Comparison of ENCODE assay signal across 14 mouse cellular contexts in the genomic region with DNA sequence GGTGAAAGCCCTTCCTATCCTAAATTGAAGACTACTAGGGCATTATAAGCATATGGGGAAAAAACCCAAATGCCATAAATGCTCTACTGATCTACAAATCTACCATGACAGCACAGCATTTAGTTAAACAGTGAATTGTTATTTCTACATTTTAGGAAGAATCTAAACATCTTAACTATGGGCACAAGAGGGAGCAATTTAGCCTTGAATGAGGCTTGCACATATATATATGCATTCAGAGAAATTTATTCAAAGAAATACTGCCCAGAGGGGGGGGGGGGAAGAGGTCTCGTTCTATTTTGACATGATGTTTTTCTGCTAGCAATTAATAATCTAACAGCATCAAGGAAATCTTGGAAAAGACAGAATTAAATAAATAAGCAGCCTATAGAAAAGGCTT. TPM values are rescaled to one million over a fixed set of nuclear protein-coding genes. Genes with fewer than 3 reads are reported as not detected.
A peak's percentile ranks its signal among the peaks of the same experiment; 100 is the strongest.
DNase-seq lines count a peak whose midpoint lies in the region; ATAC-seq and TF ChIP-seq lines count a peak whose summit lies in the region.
"Had no signal": no experiment of that assay in that cellular context is flagged by ENCODE, and none has a peak within 500 bp of the region (broad histone marks: within the 10 kb centered on the region; RNA-seq: fewer than 3 reads in every experiment).

No protein-coding gene starts in this region.

- CTCF ChIA-PET in Patski (lab: Charles Lee): interaction anchor here (0.8 to 2.4 kb wide), 7 partner anchors 11 to 199 kb away, joined by 3 to 6 read pairs (median 4); no protein-coding TSS in a partner anchor

- POLR2A ChIA-PET in Patski (lab: Charles Lee): interaction anchor here (0.8 kb wide), 1 partner anchor 66 kb away, joined by 4 read pairs; no protein-coding TSS in a partner anchor

- H3K36me3 ChIP-seq in intestine, postnatal 0 days (ENCODE audit: control insufficient read depth, insufficient read depth): peaks cover 56% of the 10 kb centered on the region
- peaks cover 12% of the 10 kb centered on the region for H3K36me3 ChIP-seq in intestine, embryonic 15.5 days

- peak; percentile 62 for TF ChIP-seq CTCF in intestine, postnatal 0 days (IDR thresholded peaks at IDR 0.05; ENCODE audit: low read depth)
- TF ChIP-seq CTCF in Patski (IDR thresholded peaks at IDR 0.05): peak; percentile 8

- H3K4me1 ChIP-seq in intestine, postnatal 0 days (replicated peaks; ENCODE audit: control insufficient read depth, insufficient read depth, low read length): no peaks in the 10 kb centered on the region
- no peaks in the 10 kb centered on the region for H3K4me1 ChIP-seq in intestine, embryonic 15.5 days (replicated peaks)
- H3K4me1 ChIP-seq: limb, embryonic 13.5 days had no signal

- no peak overlapping the region for H3K9ac ChIP-seq in intestine, postnatal 0 days (ENCODE audit: low read depth, low read length)
- H3K9ac ChIP-seq in intestine, embryonic 15.5 days: no peak overlapping the region
- H3K9ac ChIP-seq: limb, embryonic 13.5 days had no signal

- no peak overlapping the region for H3K4me2 ChIP-seq in intestine, postnatal 0 days (replicated peaks; ENCODE audit: low read depth)
- no peak overlapping the region for H3K4me2 ChIP-seq in intestine, embryonic 15.5 days (replicated peaks)
- H3K4me2 ChIP-seq: limb, embryonic 13.5 days had no signal

- no peak overlapping the region for H3K27ac ChIP-seq in intestine, postnatal 0 days (ENCODE audit: low read depth, low read length)
- H3K27ac ChIP-seq in intestine, embryonic 15.5 days: no peak overlapping the region
- H3K27ac ChIP-seq: limb, embryonic 13.5 days had no signal

- peak; percentile 57 for DNase-seq in CD4-positive helper T cell, adult 2 months (ENCODE audit: low read depth, low spot score)
- DNase-seq in Patski (ENCODE audit: low read depth, low spot score): no peak
- DNase-seq in adrenal gland, postnatal 4 days (ENCODE audit: low spot score in 2 of 2): no peak
- DNase-seq in kidney, postnatal 4 days: no peak
- no peak for DNase-seq in spleen, postnatal 4 days (ENCODE audit: low spot score in 2 of 2)
- DNase-seq: adrenal gland, postnatal 25 days; cerebellum, postnatal 25 days; heart, adult 18-20 months; lung, postnatal 36 days; right cerebral cortex, postnatal 14 days had no signal

- WGBS in intestine, postnatal 0 days: 40% methylated on average over 1 of the region's 1 CpGs
- 48% methylated on average over 1 of the region's 1 CpGs for WGBS in intestine, embryonic 15.5 days

- no peaks in the 10 kb centered on the region for H3K9me3 ChIP-seq in intestine, postnatal 0 days (ENCODE audit: control insufficient read depth)
- H3K9me3 ChIP-seq in intestine, embryonic 15.5 days: no peaks in the 10 kb centered on the region
- H3K9me3 ChIP-seq: limb, embryonic 13.5 days had no signal

- H3K27me3 ChIP-seq in intestine, postnatal 0 days (replicated peaks; ENCODE audit: control insufficient read depth, insufficient read depth, low read length): no peaks in the 10 kb centered on the region
- no peaks in the 10 kb centered on the region for H3K27me3 ChIP-seq in intestine, embryonic 15.5 days (replicated peaks)
- H3K27me3 ChIP-seq in Patski: no peaks in the 10 kb centered on the region
- H3K27me3 ChIP-seq: limb, embryonic 13.5 days had no signal

- no peak overlapping the region for H3K4me3 ChIP-seq in intestine, postnatal 0 days (ENCODE audit: low read depth, low read length)
- no peak overlapping the region for H3K4me3 ChIP-seq in intestine, embryonic 15.5 days (replicated peaks)
- H3K4me3 ChIP-seq: limb, embryonic 13.5 days had no signal

- ATAC-seq in intestine, postnatal 0 days: no peak
- ATAC-seq in intestine, embryonic 15.5 days: no peak
- ATAC-seq in Patski: no peak
- ATAC-seq in megakaryocyte, adult 5-6 weeks (ENCODE audit: poor library complexity, severe bottlenecking): 0 out of 2 replicates have a peak, but pooled peaks have one; percentile 33

- in situ Hi-C loops in Patski (cut with MboI; ENCODE audit: low pct_unique_long_range_greater_than_20kb): no loop called here

RNA-seq across cellular contexts. Expression of a gene that starts 10.8 kb away (rescaled TPM):
- 26.5 and 32.4 TPM in 2 replicates for polyA plus RNA-seq in intestine, postnatal 0 days (2015; fragmentation: Nextera tagmentation; extraction: Ambion mirVana)
- 20.6 and 21.3 TPM in 2 replicates for polyA plus RNA-seq in intestine, embryonic 15.5 days (2015; fragmentation: Nextera tagmentation; extraction: Ambion mirVana)
- polyA plus RNA-seq in Patski (2021): 11.2 TPM
- 139 and 147 TPM in 2 replicates for total RNA-seq in megakaryocyte, adult 5-6 weeks (2015)
- 70.8 and 73.6 TPM in 2 replicates for total RNA-seq in megakaryocyte, adult 5-6 weeks (2017)
- 10 to 100 TPM; 14.8 to 16.5 TPM for total RNA-seq in adrenal gland, postnatal 4 days (2021)

RNA-seq across cellular contexts. Expression of a gene that starts 11.0 kb away (rescaled TPM):
- 19.4 and 23.0 TPM in 2 replicates for polyA plus RNA-seq in intestine, postnatal 0 days (2015; fragmentation: Nextera tagmentation; extraction: Ambion mirVana)
- polyA plus RNA-seq in intestine, embryonic 15.5 days (2015; fragmentation: Nextera tagmentation; extraction: Ambion mirVana): 37.2 and 40.0 TPM in 2 replicates
- polyA plus RNA-seq in Patski (2021): 85.9 TPM
- 8.1 and 15.4 TPM in 2 replicates for total RNA-seq in megakaryocyte, adult 5-6 weeks (2015)
- 15.0 and 26.5 TPM in 2 replicates for total RNA-seq in megakaryocyte, adult 5-6 weeks (2017)
- 10 to 100 TPM; 43.3 to 48.0 TPM for total RNA-seq in adrenal gland, postnatal 4 days (2021)

RNA-seq across cellular contexts. Expression of a gene that starts 52.1 kb away (rescaled TPM):
- polyA plus RNA-seq in intestine, postnatal 0 days (2015; fragmentation: Nextera tagmentation; extraction: Ambion mirVana): 1,127 and 1,178 TPM in 2 replicates
- 611 and 651 TPM in 2 replicates for polyA plus RNA-seq in intestine, embryonic 15.5 days (2015; fragmentation: Nextera tagmentation; extraction: Ambion mirVana)
- polyA plus RNA-seq in Patski (2021): 919 TPM
- total RNA-seq in megakaryocyte, adult 5-6 weeks (2015): 402 and 461 TPM in 2 replicates
- 143 and 163 TPM in 2 replicates for total RNA-seq in megakaryocyte, adult 5-6 weeks (2017)
- 100 to 1,000 TPM; 840 to 862 TPM for total RNA-seq in adrenal gland, postnatal 4 days (2021)
